Mouse (Mus musculus): ENCODE measurements around the gene Atxn7l2. TPM values are rescaled to one million over a fixed set of nuclear protein-coding genes. Genes with fewer than 3 reads are reported as not detected.

The Atxn7l2 gene
- total and polyA plus RNA-seq, 2 experiments from 2014 or later: 15.4 to 18.4 TPM

DNA sequence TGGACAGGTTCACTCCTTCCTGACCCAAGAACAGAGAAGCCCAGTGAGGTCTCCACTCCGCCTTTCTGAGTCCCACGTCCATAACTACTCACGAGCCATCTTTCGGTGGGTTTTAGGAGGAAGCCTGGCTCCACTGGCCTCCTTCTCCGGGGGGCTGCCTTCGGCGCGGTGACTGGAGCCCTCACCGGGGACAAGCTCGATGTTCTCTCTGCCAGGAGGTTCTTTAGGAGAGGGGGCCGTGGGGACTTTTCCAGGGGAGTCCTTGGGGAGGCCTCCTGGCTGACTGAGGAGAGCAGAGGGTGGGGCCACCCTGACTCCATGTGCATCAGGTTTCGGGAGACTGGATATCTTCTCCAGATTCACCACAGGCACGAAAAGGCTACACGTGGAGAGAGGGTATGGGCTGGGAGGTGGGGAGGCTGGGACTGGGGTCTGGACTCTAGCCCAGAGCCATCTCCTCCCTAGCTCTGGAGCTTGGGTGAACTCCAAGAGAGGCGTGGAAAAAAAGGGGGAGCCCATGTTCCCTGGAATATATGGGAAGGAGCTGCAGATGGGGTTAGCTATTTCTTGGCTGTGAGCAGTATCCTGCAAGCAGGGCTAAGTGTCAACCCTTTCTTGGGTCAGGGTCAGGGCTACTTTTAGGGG lies 3.9 kb downstream of the Atxn7l2 start:
- H3K9ac ChIP-seq (replicated peaks; ENCODE audit: low read length): no peak overlapping the region
- ATAC-seq: no peak
- H3K4me2 ChIP-seq (ENCODE audit: low read depth, low read length): no peak overlapping the region
- no peaks in the 10 kb centered on the region for H3K9me3 ChIP-seq (ENCODE audit: low read length)
- no peaks in the 10 kb centered on the region for H3K27me3 ChIP-seq (ENCODE audit: insufficient read depth, low read length)
- 70% methylated on average over 15 of the region's 15 CpGs for WGBS
- peaks cover 1% of the 10 kb centered on the region; the same call in 1 of the 2 replicates for H3K4me1 ChIP-seq (ENCODE audit: insufficient read depth, low read length)
- peak; percentile 61 for DNase-seq (ENCODE audit: low spot score)
- H3K4me3 ChIP-seq (ENCODE audit: low read length): no peak overlapping the region
- H3K27ac ChIP-seq: no peak overlapping the region
- TF ChIP-seq CTCF (IDR thresholded peaks at IDR 0.05; ENCODE audit: low read depth): no peak
- H3K36me3 ChIP-seq (ENCODE audit: insufficient read depth, low read length): peaks cover 39% of the 10 kb centered on the region

DNA sequence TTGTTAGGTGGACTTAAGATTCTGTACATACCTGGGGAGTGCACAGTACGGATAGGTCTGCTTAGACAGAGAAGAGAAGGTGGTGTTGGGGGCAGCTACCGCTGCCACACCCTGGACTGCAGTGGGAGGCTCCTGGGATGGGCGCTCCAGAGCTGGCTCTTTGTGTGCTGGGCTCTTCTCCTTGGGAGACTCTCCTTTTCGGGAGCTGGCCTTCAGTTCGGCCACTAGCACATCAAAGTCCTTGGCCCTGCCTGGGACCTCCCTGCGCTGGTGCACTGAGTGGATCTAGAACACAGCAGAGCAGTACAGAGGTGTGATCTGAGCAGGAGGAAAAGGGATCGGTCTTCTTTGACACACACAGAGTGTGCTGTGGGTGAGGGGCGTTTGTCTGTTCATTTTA lies 5.1 kb downstream of the Atxn7l2 start:
- 91% methylated on average over 8 of the region's 8 CpGs for WGBS
- Histone ChIP-seq H3K27me3 (ENCODE audit: insufficient read depth, low read length) (no peaks in the 10 kb centered on the region), H3K9me3 (ENCODE audit: low read length) (no peaks in the 10 kb centered on the region), H3K4me3 (ENCODE audit: low read length) (no peak overlapping the region), H3K4me2 (ENCODE audit: low read depth, low read length) (no peak overlapping the region), H3K9ac (replicated peaks; ENCODE audit: low read length) (no peak overlapping the region), H3K27ac (no peak overlapping the region), H3K36me3 (ENCODE audit: insufficient read depth, low read length) (peaks cover 39% of the 10 kb centered on the region), H3K4me1 (ENCODE audit: insufficient read depth, low read length) (peaks cover 6% of the 10 kb centered on the region; the same call in 1 of the 2 replicates)
- no peak for TF ChIP-seq CTCF (IDR thresholded peaks at IDR 0.05; ENCODE audit: low read depth)
- ATAC-seq (no peak), DNase-seq (ENCODE audit: low spot score) (no peak)

DNA sequence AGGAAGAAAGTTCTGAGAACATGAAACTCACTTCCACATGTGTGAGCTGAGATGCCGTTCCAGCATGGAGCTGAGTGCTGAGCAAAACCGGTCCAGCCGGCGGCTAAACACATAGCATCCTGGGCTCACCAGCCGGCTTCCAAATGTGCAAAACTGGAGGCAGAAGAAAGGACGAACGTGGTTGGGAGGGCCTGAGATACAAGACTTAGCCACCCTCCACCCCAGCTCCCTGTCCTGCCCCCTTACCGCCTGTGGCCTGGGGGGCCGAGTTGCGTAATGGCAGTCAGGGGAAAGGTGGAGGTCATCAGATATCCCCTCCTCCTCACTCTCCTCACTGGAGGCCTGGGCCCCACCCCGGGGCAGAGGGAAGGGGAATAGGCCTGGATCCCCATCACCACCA lies 6.3 kb downstream of the Atxn7l2 start:
- H3K27me3 ChIP-seq (ENCODE audit: insufficient read depth, low read length): no peaks in the 10 kb centered on the region
- H3K9ac ChIP-seq (replicated peaks; ENCODE audit: low read length): no peak overlapping the region
- H3K9me3 ChIP-seq (ENCODE audit: low read length): no peaks in the 10 kb centered on the region
- ATAC-seq (no peak), DNase-seq (ENCODE audit: low spot score) (no peak)
- peaks cover 39% of the 10 kb centered on the region for H3K36me3 ChIP-seq (ENCODE audit: insufficient read depth, low read length)
- no peak overlapping the region for H3K4me3 ChIP-seq (ENCODE audit: low read length)
- peaks cover 6% of the 10 kb centered on the region; the same call in 1 of the 2 replicates for H3K4me1 ChIP-seq (ENCODE audit: insufficient read depth, low read length)
- 87% methylated on average over 11 of the region's 11 CpGs for WGBS
- H3K4me2 ChIP-seq (ENCODE audit: low read depth, low read length): no peak overlapping the region
- no peak for TF ChIP-seq CTCF (IDR thresholded peaks at IDR 0.05; ENCODE audit: low read depth)
- H3K27ac ChIP-seq: no peak overlapping the region

DNA sequence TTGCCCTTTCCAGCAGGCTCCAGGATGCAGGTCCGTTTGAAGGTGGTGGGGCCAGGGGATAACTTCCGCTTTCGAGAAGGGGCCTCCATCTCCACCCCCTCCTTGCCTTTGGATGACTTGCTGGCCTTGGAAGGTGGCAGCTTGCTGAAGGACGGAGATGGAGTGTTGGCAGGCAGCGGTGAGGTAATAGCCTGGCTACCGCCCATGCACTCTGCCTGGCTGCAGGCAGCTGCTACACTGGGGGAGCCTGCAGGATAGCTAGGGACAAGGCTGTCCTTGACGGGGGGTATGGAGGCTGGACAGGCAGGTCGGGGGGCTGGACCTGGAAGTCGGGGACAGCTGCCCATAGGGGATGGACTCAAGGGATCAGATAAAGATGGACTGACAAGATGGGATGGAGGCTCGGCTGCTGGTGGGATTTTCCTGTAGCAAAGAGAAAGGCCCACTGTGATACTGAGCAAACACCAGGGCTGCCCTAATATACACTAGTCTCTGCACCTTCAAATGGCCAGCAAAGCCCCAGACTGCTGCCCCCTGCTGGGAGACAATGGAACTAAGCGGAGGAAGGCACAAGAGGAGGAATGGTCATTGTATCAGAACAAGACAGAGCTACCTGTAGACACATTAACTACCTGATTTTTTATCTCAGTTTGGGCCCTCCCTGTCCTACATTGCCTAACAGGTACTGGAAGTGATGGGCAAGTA lies 7.0 kb downstream of the Atxn7l2 start:
- 80% methylated on average over 11 of the region's 11 CpGs for WGBS
- ATAC-seq: no peak; the same call in 1 of the 2 replicates

DNA sequence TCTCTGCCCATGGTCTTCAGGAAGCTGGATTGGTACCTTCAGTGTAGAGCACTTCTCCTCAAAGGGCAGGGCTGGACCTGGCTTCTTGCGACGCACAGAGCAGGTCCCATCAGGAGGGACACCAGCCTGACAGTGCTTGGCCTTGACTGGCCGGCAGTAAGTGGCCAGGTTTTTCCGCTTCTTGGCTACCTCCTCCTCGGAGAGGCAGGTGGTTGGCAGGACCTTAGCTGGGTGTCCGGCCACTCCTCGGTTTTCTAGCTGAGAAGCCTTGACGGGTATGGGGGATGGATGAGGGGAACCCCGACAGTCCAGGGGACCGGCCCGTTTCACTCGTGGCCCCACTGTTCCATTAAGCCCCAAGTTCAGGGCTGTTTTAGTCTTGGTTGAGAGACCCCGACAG lies 7.5 kb downstream of the Atxn7l2 start:
- ATAC-seq: no peak
- WGBS: 96% methylated on average over 13 of the region's 13 CpGs

More for the DNA sequence above, 7.0 kb downstream of the Atxn7l2 start:
- Histone ChIP-seq H3K9me3 (ENCODE audit: low read length) (no peaks in the 10 kb centered on the region), H3K27me3 (ENCODE audit: insufficient read depth, low read length) (no peaks in the 10 kb centered on the region), H3K4me3 (ENCODE audit: low read length) (no peak overlapping the region), H3K9ac (replicated peaks; ENCODE audit: low read length) (no peak overlapping the region), H3K4me2 (ENCODE audit: low read depth, low read length) (no peak overlapping the region), H3K36me3 (ENCODE audit: insufficient read depth, low read length) (peaks cover 39% of the 10 kb centered on the region), H3K27ac (no peak overlapping the region), H3K4me1 (ENCODE audit: insufficient read depth, low read length) (peaks cover 6% of the 10 kb centered on the region; the same call in 1 of the 2 replicates)
- peak; percentile 84 for TF ChIP-seq CTCF (IDR thresholded peaks at IDR 0.05; ENCODE audit: low read depth)
- peak; percentile 74 for DNase-seq (ENCODE audit: low spot score)

DNA sequence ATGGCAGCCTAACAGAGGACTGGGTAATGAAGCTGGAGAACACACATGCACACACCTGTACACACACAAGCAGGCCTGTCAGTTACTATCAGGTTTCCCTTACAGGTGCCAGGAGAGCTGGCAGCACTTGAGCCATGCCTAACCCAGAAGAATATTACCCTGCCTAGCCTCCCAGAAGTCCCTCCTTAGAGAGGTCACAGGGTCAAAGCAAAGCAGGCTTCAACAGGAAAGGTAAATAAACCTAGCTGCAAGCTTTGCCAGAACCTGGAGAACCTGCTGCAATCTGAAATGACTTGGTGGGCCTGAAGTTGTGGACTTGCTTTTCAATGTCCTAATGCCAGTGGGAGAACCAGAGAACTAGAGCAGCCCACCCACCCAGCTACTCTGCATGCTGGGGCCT lies 8.2 kb downstream of the Atxn7l2 start:
- H3K36me3 ChIP-seq (ENCODE audit: insufficient read depth, low read length): peaks cover 39% of the 10 kb centered on the region
- H3K9ac ChIP-seq (replicated peaks; ENCODE audit: low read length): no peak overlapping the region
- DNase-seq (ENCODE audit: low spot score) (no peak), ATAC-seq (no peak)
- no peak overlapping the region for H3K4me3 ChIP-seq (ENCODE audit: low read length)
- H3K27ac ChIP-seq: no peak overlapping the region
- H3K4me2 ChIP-seq (ENCODE audit: low read depth, low read length): no peak overlapping the region
- no peaks in the 10 kb centered on the region for H3K27me3 ChIP-seq (ENCODE audit: insufficient read depth, low read length)
- peaks cover 6% of the 10 kb centered on the region for H3K4me1 ChIP-seq (ENCODE audit: insufficient read depth, low read length)
- no peaks in the 10 kb centered on the region for H3K9me3 ChIP-seq (ENCODE audit: low read length)
- no peak for TF ChIP-seq CTCF (IDR thresholded peaks at IDR 0.05; ENCODE audit: low read depth)

More for the DNA sequence above, 7.5 kb downstream of the Atxn7l2 start:
- Histone ChIP-seq H3K9ac (replicated peaks; ENCODE audit: low read length) (no peak overlapping the region), H3K4me1 (ENCODE audit: insufficient read depth, low read length) (peaks cover 6% of the 10 kb centered on the region; the same call in 1 of the 2 replicates), H3K27me3 (ENCODE audit: insufficient read depth, low read length) (no peaks in the 10 kb centered on the region), H3K4me3 (ENCODE audit: low read length) (no peak overlapping the region), H3K27ac (no peak overlapping the region), H3K4me2 (ENCODE audit: low read depth, low read length) (no peak overlapping the region), H3K36me3 (ENCODE audit: insufficient read depth, low read length) (peaks cover 39% of the 10 kb centered on the region), H3K9me3 (ENCODE audit: low read length) (no peaks in the 10 kb centered on the region)
- no peak for DNase-seq (ENCODE audit: low spot score)
- TF ChIP-seq CTCF (IDR thresholded peaks at IDR 0.05; ENCODE audit: low read depth): no peak
